11 mouse cellular contexts compared by ENCODE assay signal in genomic region chr2:72054736-72055135, GRCm38 (mm10).
DNase-seq lines count a peak whose midpoint lies in the region; ATAC-seq and TF ChIP-seq lines count a peak whose summit lies in the region.
"Had no signal": no experiment of that assay in that cellular context is flagged by ENCODE, and none has a peak within 500 bp of the region (broad histone marks: within the 10 kb centered on the region; RNA-seq: fewer than 3 reads in every experiment).

No protein-coding gene starts in this region.

- peaks cover 33% of the 10 kb centered on the region for H3K4me1 ChIP-seq in hindbrain, embryonic 10.5 days (replicated peaks)
- peaks cover 6% of the 10 kb centered on the region for H3K4me1 ChIP-seq in hindbrain, embryonic 13.5 days (replicated peaks)
- H3K4me1 ChIP-seq in neural tube, embryonic 15.5 days, result 0 out of 2 replicates have a peak, but pooled peaks cover 3% of the 10 kb centered on the region
- peaks cover 3% of the 10 kb centered on the region; the same call in 1 of the 2 replicates for H3K4me1 ChIP-seq in hindbrain, postnatal 0 days (ENCODE audit: insufficient read depth, low read length)
- H3K4me1 ChIP-seq in small intestine, adult 2 months (ENCODE audit: control insufficient read depth, insufficient read depth, insufficient read length, low read length), result no peaks in the 10 kb centered on the region; the same call in 1 of the 2 replicates

- ATAC-seq in hindbrain, embryonic 13.5 days (ENCODE audit: low FRiP score), result no peak
- ATAC-seq in neural tube, embryonic 15.5 days (ENCODE audit: low FRiP score), result no peak
- ATAC-seq in hindbrain, postnatal 0 days, result no peak

- no peak overlapping the region for H3K4me2 ChIP-seq in hindbrain, embryonic 13.5 days
- no peak overlapping the region for H3K4me2 ChIP-seq in neural tube, embryonic 15.5 days
- H3K4me2 ChIP-seq in hindbrain, postnatal 0 days (ENCODE audit: low read depth, low read length), result peak overlapping the region; percentile 33

- H3K27me3 ChIP-seq in hindbrain, embryonic 10.5 days (ENCODE audit: insufficient read depth, poor library complexity, severe bottlenecking), result no peaks in the 10 kb centered on the region
- no peaks in the 10 kb centered on the region for H3K27me3 ChIP-seq in hindbrain, embryonic 13.5 days
- no peaks in the 10 kb centered on the region for H3K27me3 ChIP-seq in neural tube, embryonic 15.5 days (replicated peaks)
- no peaks in the 10 kb centered on the region for H3K27me3 ChIP-seq in hindbrain, postnatal 0 days (ENCODE audit: insufficient read depth, low read length)
- no peaks in the 10 kb centered on the region for H3K27me3 ChIP-seq in small intestine, adult 2 months (ENCODE audit: control insufficient read depth, insufficient read depth, low read length)

- no peaks in the 10 kb centered on the region for H3K9me3 ChIP-seq in hindbrain, embryonic 10.5 days
- no peaks in the 10 kb centered on the region for H3K9me3 ChIP-seq in hindbrain, embryonic 13.5 days
- no peaks in the 10 kb centered on the region for H3K9me3 ChIP-seq in neural tube, embryonic 15.5 days (replicated peaks)
- H3K9me3 ChIP-seq in hindbrain, postnatal 0 days (ENCODE audit: low read length), result no peaks in the 10 kb centered on the region
- H3K9me3 ChIP-seq: megakaryocyte, embryonic 14.5 days had no signal

- 74% methylated on average over 6 of the region's 6 CpGs for WGBS in hindbrain, embryonic 10.5 days
- WGBS in hindbrain, embryonic 13.5 days, result 72% methylated on average over 6 of the region's 6 CpGs
- 79% methylated on average over 6 of the region's 6 CpGs for WGBS in neural tube, embryonic 15.5 days
- 69% methylated on average over 6 of the region's 6 CpGs for WGBS in hindbrain, postnatal 0 days
- WGBS in small intestine, adult 2 months, result 86% methylated on average over 6 of the region's 6 CpGs

- DNase-seq in hindbrain, embryonic 10.5 days (ENCODE audit: low spot score), result no peak
- DNase-seq in neural tube, embryonic 10.5 days (ENCODE audit: extremely low spot score, low spot score), result no peak
- no peak for DNase-seq in hindbrain, postnatal 0 days (ENCODE audit: low spot score)
- no peak for DNase-seq in yolk sac, embryonic 10.5 days (ENCODE audit: low spot score)
- DNase-seq in urinary bladder, postnatal 36 days (ENCODE audit: low spot score in 2 of 2), result no peak
- DNase-seq: right cerebral cortex, postnatal 14 days; thymus, postnatal 4 days had no signal

- H3K27ac ChIP-seq in hindbrain, embryonic 10.5 days, result peak overlapping the region; percentile 8; the same call in 1 of the 2 replicates
- H3K27ac ChIP-seq in hindbrain, embryonic 13.5 days, result no peak overlapping the region
- H3K27ac ChIP-seq in neural tube, embryonic 15.5 days (replicated peaks), result peak overlapping the region; percentile 10
- no peak overlapping the region for H3K27ac ChIP-seq in hindbrain, postnatal 0 days
- H3K27ac ChIP-seq in small intestine, adult 2 months (ENCODE audit: insufficient read depth, low read depth, low read length), result 0 out of 2 replicates have a peak overlapping the region, but pooled peaks have one; percentile 12

- H3K4me3 ChIP-seq in hindbrain, embryonic 10.5 days, result no peak overlapping the region
- no peak overlapping the region for H3K4me3 ChIP-seq in hindbrain, embryonic 13.5 days
- no peak overlapping the region for H3K4me3 ChIP-seq in neural tube, embryonic 15.5 days (replicated peaks)
- H3K4me3 ChIP-seq in hindbrain, postnatal 0 days (ENCODE audit: low read length), result no peak overlapping the region
- H3K4me3 ChIP-seq in small intestine, adult 2 months (ENCODE audit: low read depth, low read length), result peak overlapping the region; percentile 2; the same call in 1 of the 2 replicates

- no peak overlapping the region for H3K9ac ChIP-seq in hindbrain, embryonic 13.5 days
- H3K9ac ChIP-seq in neural tube, embryonic 15.5 days (replicated peaks), result no peak overlapping the region
- no peak overlapping the region for H3K9ac ChIP-seq in hindbrain, postnatal 0 days (replicated peaks; ENCODE audit: low read length)

- no peak for TF ChIP-seq POLR2A in small intestine, adult 2 months (IDR thresholded peaks at IDR 0.05; ENCODE audit: low read depth, low read length)

- no peak for TF ChIP-seq CTCF in hindbrain, postnatal 0 days (IDR thresholded peaks at IDR 0.05; ENCODE audit: low read depth)
- no peak for TF ChIP-seq CTCF in small intestine, adult 2 months (IDR thresholded peaks at IDR 0.05; ENCODE audit: extremely low read depth, insufficient read length, insufficient replicate concordance, low read depth, low read length)

- H3K36me3 ChIP-seq in hindbrain, embryonic 10.5 days, result no peaks in the 10 kb centered on the region
- H3K36me3 ChIP-seq in hindbrain, embryonic 13.5 days, result no peaks in the 10 kb centered on the region
- H3K36me3 ChIP-seq in neural tube, embryonic 15.5 days, result no peaks in the 10 kb centered on the region
- no peaks in the 10 kb centered on the region for H3K36me3 ChIP-seq in hindbrain, postnatal 0 days (ENCODE audit: insufficient read depth, low read length)
- no peaks in the 10 kb centered on the region for H3K36me3 ChIP-seq in small intestine, adult 2 months (ENCODE audit: control insufficient read depth, insufficient read depth, low read length)

Comparison
In these comparisons a context has a peak if more than half of its experiments do, and no peak if none do; other contexts are left out.
1. H3K27ac ChIP-seq: peak in hindbrain, embryonic 10.5 days (single experiment), neural tube, embryonic 15.5 days (single experiment) and small intestine, adult 2 months (single experiment); none in hindbrain, embryonic 13.5 days (single experiment) and hindbrain, postnatal 0 days (single experiment).